In genomic region chr5:123117257-123117656, GRCm38 (mm10) we compare ENCODE assay signal across 9 mouse cellular contexts. TPM values are rescaled to one million over a fixed set of nuclear protein-coding genes. Genes with fewer than 3 reads are reported as not detected.
DNase-seq lines count a peak whose midpoint lies in the region; ATAC-seq and TF ChIP-seq lines count a peak whose summit lies in the region.
"Had no signal": no experiment of that assay in that cellular context is flagged by ENCODE, and none has a peak within 500 bp of the region (broad histone marks: within the 10 kb centered on the region; RNA-seq: fewer than 3 reads in every experiment).

No protein-coding gene starts in this region.

- 13% methylated on average over 10 of the region's 10 CpGs for WGBS in liver, embryonic 14.5 days (ENCODE audit: insufficient replicate concordance)
- WGBS in olfactory bulb, adult 2 months, result 23% methylated on average over 10 of the region's 10 CpGs

- peak; percentile 64; the same call in 1 of the 2 replicates for ATAC-seq in frontal cortex, adult (ENCODE audit: low TSS enrichment)
- ATAC-seq in liver, embryonic 14.5 days (ENCODE audit: insufficient read depth), result peak; percentile 68

- no peaks in the 10 kb centered on the region for H3K9me3 ChIP-seq in liver, embryonic 14.5 days (ENCODE audit: control insufficient read depth, low read length)

- TF ChIP-seq POLR2A in olfactory bulb, adult 2 months (IDR thresholded peaks at IDR 0.05; ENCODE audit: insufficient read depth, low read depth, low read length), result no peak

- TF ChIP-seq EP300 in liver, embryonic 14.5 days (IDR thresholded peaks at IDR 0.05; ENCODE audit: low read depth), result no peak

- no peak overlapping the region for H3K27ac ChIP-seq in liver, embryonic 14.5 days
- H3K27ac ChIP-seq in olfactory bulb, adult 2 months (ENCODE audit: insufficient read depth, low read depth, low read length), result no peak overlapping the region
- H3K27ac ChIP-seq: macrophage had no signal

- no peaks in the 10 kb centered on the region for H3K27me3 ChIP-seq in liver, embryonic 14.5 days (ENCODE audit: control insufficient read depth, insufficient read depth, low read length)

- peak; percentile 97 for TF ChIP-seq CTCF in liver, embryonic 14.5 days (IDR thresholded peaks at IDR 0.05; ENCODE audit: low read depth)
- peak; percentile 78 for TF ChIP-seq CTCF in olfactory bulb, adult 2 months (IDR thresholded peaks at IDR 0.05; ENCODE audit: insufficient read depth, low read depth, low read length)

- no peak overlapping the region for H3K9ac ChIP-seq in liver, embryonic 14.5 days (replicated peaks)

- H3K4me1 ChIP-seq in liver, embryonic 14.5 days (replicated peaks; ENCODE audit: control insufficient read depth in 2 of 2, insufficient read depth in 2 of 2, low read length in 1 of 2), result no peaks in the 10 kb centered on the region
- H3K4me1 ChIP-seq in olfactory bulb, adult 2 months (ENCODE audit: control insufficient read depth, insufficient read depth, low read length), result no peaks in the 10 kb centered on the region; the same call in 1 of the 2 replicates

- peak; percentile 49 for DNase-seq in ovary, postnatal 10 days (ENCODE audit: low spot score)
- DNase-seq in ovary, adult 18-20 months (ENCODE audit: low spot score), result no peak
- peak; percentile 79 to 85 for DNase-seq in cerebellum, adult 18-20 months
- peak; percentile 74 for DNase-seq in kidney, adult 11 months
- peak in 1 of 3 experiments; percentile 46 for DNase-seq in liver, embryonic 14.5 days (ENCODE audit: low read depth in 3 of 3, low spot score in 3 of 3)
- DNase-seq in thymus, postnatal 25 days, result peak; percentile 85

- H3K4me2 ChIP-seq in liver, embryonic 14.5 days (ENCODE audit: low read depth), result no peak overlapping the region

- H3K4me3 ChIP-seq in liver, embryonic 14.5 days (ENCODE audit: insufficient read depth in 1 of 2, low read depth in 2 of 2, low read length in 2 of 2), result no peak overlapping the region
- no peak overlapping the region for H3K4me3 ChIP-seq in olfactory bulb, adult 2 months (ENCODE audit: insufficient read depth, low read depth, low read length)

- H3K36me3 ChIP-seq in liver, embryonic 14.5 days (replicated peaks; ENCODE audit: control insufficient read depth, insufficient read depth, low read depth), result peaks cover 7% of the 10 kb centered on the region

RNA-seq across cellular contexts. Expression of gene Rhof, which starts 15.2 kb away (rescaled TPM):
- 1.8 and 2.1 TPM in 2 replicates for polyA plus RNA-seq in liver, embryonic 14.5 days (2012; rRNA removed)
- polyA plus RNA-seq in liver, embryonic 14.5 days (2014; fragmentation: Nextera tagmentation; extraction: Ambion mirVana), result 2.5 and 2.6 TPM in 2 replicates
- polyA plus RNA-seq in olfactory bulb, adult 2 months (2012; ENCODE audit: insufficient read depth, insufficient read length, low replicate concordance, missing spikeins), result not detected in 2 replicates

RNA-seq across cellular contexts. Expression of gene Setd1b, which starts 24.7 kb away (rescaled TPM):
- 2.3 and 2.7 TPM in 2 replicates for polyA plus RNA-seq in liver, embryonic 14.5 days (2012; rRNA removed)
- 3.3 and 4.3 TPM in 2 replicates for polyA plus RNA-seq in liver, embryonic 14.5 days (2014; fragmentation: Nextera tagmentation; extraction: Ambion mirVana)
- polyA plus RNA-seq in olfactory bulb, adult 2 months (2012; ENCODE audit: insufficient read depth, insufficient read length, low replicate concordance, missing spikeins), result not detected in 2 replicates

RNA-seq across cellular contexts. Expression of gene Tmem120b, which starts 49.0 kb away (rescaled TPM):
- polyA plus RNA-seq in liver, embryonic 14.5 days (2012; rRNA removed), result 17.7 and 19.0 TPM in 2 replicates
- polyA plus RNA-seq in liver, embryonic 14.5 days (2014; fragmentation: Nextera tagmentation; extraction: Ambion mirVana), result 18.0 and 18.1 TPM in 2 replicates
- polyA plus RNA-seq in olfactory bulb, adult 2 months (2012; ENCODE audit: insufficient read depth, insufficient read length, low replicate concordance, missing spikeins), result not detected in 2 replicates

RNA-seq across cellular contexts. Expression of gene Psmd9, which starts 52.0 kb away (rescaled TPM):
- polyA plus RNA-seq in liver, embryonic 14.5 days (2012; rRNA removed), result 17.4 and 26.6 TPM in 2 replicates
- 51.4 and 55.1 TPM in 2 replicates for polyA plus RNA-seq in liver, embryonic 14.5 days (2014; fragmentation: Nextera tagmentation; extraction: Ambion mirVana)
- not detected in 2 replicates for polyA plus RNA-seq in olfactory bulb, adult 2 months (2012; ENCODE audit: insufficient read depth, insufficient read length, low replicate concordance, missing spikeins)

Comparison
In these comparisons a context has a peak if more than half of its experiments do, and no peak if none do; other contexts are left out.
1. RNA of gene Tmem120b, which starts 49.0 kb away (polyA plus RNA-seq): 17.7 to 19.0 TPM in liver, embryonic 14.5 days; not detected in olfactory bulb, adult 2 months; every median in the first group is over 10 times any median in the second.